ENCODE assay signal across 8 mouse cellular contexts in genomic region chr16:23550346-23550980, GRCm38 (mm10). TPM values are rescaled to one million over a fixed set of nuclear protein-coding genes. Genes with fewer than 3 reads are reported as not detected.
A peak's percentile ranks its signal among the peaks of the same experiment; 100 is the strongest.
DNase-seq lines count a peak whose midpoint lies in the region; ATAC-seq lines count a peak whose summit lies in the region.

No protein-coding gene starts in this region.

- peak; percentile 32 for DNase-seq in cerebellum, adult 11 months
- peak; percentile 73 for DNase-seq in adrenal gland, postnatal 10 days
- DNase-seq in embryo, embryonic 9.5 days (ENCODE audit: extremely low spot score), result peak; percentile 46
- peak; percentile 32 to 54 for DNase-seq in layer of hippocampus, postnatal 36 days
- peak; percentile 70 for DNase-seq in mesoderm, embryonic 11.5 days (ENCODE audit: low read depth, low spot score)
- DNase-seq in right cerebral cortex, postnatal 14 days, result peak; percentile 70

- ATAC-seq in cerebellum, adult (ENCODE audit: insufficient number of reproducible peaks, low FRiP score, low TSS enrichment), result no peak
- peak; percentile 62 to 65; a peak in 2 of 4 replicates for ATAC-seq in hematopoietic stem cell, adult 5-6 weeks (replicated peaks in 1 of 2; ENCODE audit: insufficient read depth in 1 of 2, low FRiP score in 2 of 2, low TSS enrichment in 1 of 2, low read depth in 1 of 2, poor library complexity in 2 of 2, severe bottlenecking in 2 of 2)

RNA-seq across cellular contexts. Expression of gene Masp1, which starts 29.8 kb away (rescaled TPM):
- total RNA-seq in adrenal gland, postnatal 10 days (2021), result 10 to 100 TPM; 54.2 to 65.3 TPM
- not detected in 2 replicates for total RNA-seq in hematopoietic stem cell, adult 5-6 weeks (2017)
- 10 to 100 TPM; 13.9 TPM for total RNA-seq in layer of hippocampus, postnatal 36 days (2021)

RNA-seq across cellular contexts. Expression of gene Rtp4, which starts 30.4 kb away (rescaled TPM):
- total RNA-seq in adrenal gland, postnatal 10 days (2021), result 1 to 10 TPM; 4.6 to 7.2 TPM
- 34.6 and 81.5 TPM in 2 replicates for total RNA-seq in hematopoietic stem cell, adult 5-6 weeks (2017)
- 1 to 10 TPM; 1.4 to 2.0 TPM for total RNA-seq in layer of hippocampus, postnatal 36 days (2021)

Comparison
In these comparisons a context has a peak if more than half of its experiments do, and no peak if none do; other contexts are left out.
1. RNA of gene Masp1, which starts 29.8 kb away (total RNA-seq): 54.2 to 65.3 TPM in adrenal gland, postnatal 10 days and 13.9 TPM in layer of hippocampus, postnatal 36 days; not detected in hematopoietic stem cell, adult 5-6 weeks; every median in the first group is over 10 times any median in the second.
2. Peak in every context shown above with its lines, with median percentiles within 50 percentile points of each other: DNase-seq.